13 mouse cellular contexts compared by ENCODE assay signal in the genomic region with DNA sequence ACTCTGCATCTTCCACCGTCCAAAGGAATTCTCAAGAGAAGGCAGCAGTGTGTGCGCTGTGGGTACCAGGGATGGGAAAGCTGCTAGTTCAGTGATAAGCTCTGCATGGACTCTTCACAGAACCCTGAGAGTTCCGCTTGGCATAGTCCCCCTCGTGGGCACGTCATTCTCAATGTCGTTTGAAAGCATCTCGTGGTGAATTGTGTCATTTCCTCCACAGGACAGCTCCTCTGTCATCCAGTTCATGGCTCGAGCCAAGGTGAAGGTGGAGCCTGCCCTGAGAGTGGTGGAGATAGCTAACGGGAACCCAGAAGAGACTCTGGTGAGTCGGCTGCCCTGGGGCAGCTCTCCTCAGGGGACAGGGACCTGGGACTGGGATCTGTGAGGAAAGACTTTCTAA. TPM values are rescaled to one million over a fixed set of nuclear protein-coding genes. Genes with fewer than 3 reads are reported as not detected.
A peak's percentile ranks its signal among the peaks of the same experiment; 100 is the strongest.
DNase-seq lines count a peak whose midpoint lies in the region; ATAC-seq and TF ChIP-seq lines count a peak whose summit lies in the region.
"Had no signal": no experiment of that assay in that cellular context is flagged by ENCODE, and none has a peak within 500 bp of the region (broad histone marks: within the 10 kb centered on the region; RNA-seq: fewer than 3 reads in every experiment).

No protein-coding gene starts in this region.

- no peak overlapping the region for H3K4me2 ChIP-seq in embryonic facial prominence, embryonic 12.5 days (replicated peaks)
- H3K4me2 ChIP-seq in kidney, embryonic 15.5 days = no peak overlapping the region
- H3K4me2 ChIP-seq in heart, postnatal 0 days (ENCODE audit: low read depth, low read length) = no peak overlapping the region
- no peak overlapping the region for H3K4me2 ChIP-seq in hindbrain, embryonic 11.5 days (replicated peaks; ENCODE audit: low read depth, low read length)
- H3K4me2 ChIP-seq: hindbrain, embryonic 15.5 days; liver, embryonic 12.5 days; neural tube, embryonic 13.5 days had no signal

- no peak for DNase-seq in embryonic facial prominence, embryonic 10.5 days (ENCODE audit: low spot score)
- DNase-seq in kidney, postnatal 25 days = no peak
- DNase-seq in adrenal gland, postnatal 10 days = peak; percentile 55
- DNase-seq in heart, postnatal 0 days (ENCODE audit: low spot score) = no peak
- no peak for DNase-seq in hindbrain, embryonic 11.5 days (ENCODE audit: low spot score)
- no peak for DNase-seq in layer of hippocampus, adult 9-10 months (ENCODE audit: low spot score)
- DNase-seq: kidney, adult 2 months had no signal

- no peak for TF ChIP-seq CTCF in heart, postnatal 0 days (IDR thresholded peaks at IDR 0.05; ENCODE audit: low read depth)

- no peak overlapping the region for H3K4me3 ChIP-seq in embryonic facial prominence, embryonic 12.5 days
- H3K4me3 ChIP-seq in embryonic facial prominence, embryonic 10.5 days = no peak overlapping the region
- H3K4me3 ChIP-seq in kidney, embryonic 15.5 days (replicated peaks) = no peak overlapping the region
- no peak overlapping the region for H3K4me3 ChIP-seq in heart, postnatal 0 days (ENCODE audit: low read depth, low read length)
- no peak overlapping the region for H3K4me3 ChIP-seq in hindbrain, embryonic 11.5 days (ENCODE audit: low read depth, low read length)
- H3K4me3 ChIP-seq: erythroblast, embryonic 14.5 days; hindbrain, embryonic 15.5 days; liver, embryonic 12.5 days; neural tube, embryonic 13.5 days had no signal

- no peak for ATAC-seq in embryonic facial prominence, embryonic 12.5 days (ENCODE audit: insufficient number of reproducible peaks, insufficient read depth, low FRiP score, low TSS enrichment)
- no peak for ATAC-seq in kidney, embryonic 15.5 days (replicated peaks; ENCODE audit: low FRiP score)
- 0 out of 2 replicates have a peak, but pooled peaks have one; percentile 19 for ATAC-seq in heart, postnatal 0 days (ENCODE audit: insufficient read depth, low read depth)
- no peak for ATAC-seq in hindbrain, embryonic 11.5 days (ENCODE audit: low FRiP score)
- ATAC-seq: liver, embryonic 12.5 days had no signal

- 79% methylated on average over 10 of the region's 10 CpGs for WGBS in embryonic facial prominence, embryonic 12.5 days
- 88% methylated on average over 10 of the region's 10 CpGs for WGBS in embryonic facial prominence, embryonic 10.5 days
- 82% methylated on average over 10 of the region's 10 CpGs for WGBS in kidney, embryonic 15.5 days
- WGBS in heart, postnatal 0 days = 37% methylated on average over 10 of the region's 10 CpGs
- WGBS in hindbrain, embryonic 11.5 days = 86% methylated on average over 10 of the region's 10 CpGs

- peaks cover 22% of the 10 kb centered on the region for H3K4me1 ChIP-seq in embryonic facial prominence, embryonic 12.5 days
- H3K4me1 ChIP-seq in embryonic facial prominence, embryonic 10.5 days = peaks cover 36% of the 10 kb centered on the region
- H3K4me1 ChIP-seq in kidney, embryonic 15.5 days = peaks cover 30% of the 10 kb centered on the region
- peaks cover 19% of the 10 kb centered on the region for H3K4me1 ChIP-seq in heart, postnatal 0 days (ENCODE audit: control insufficient read depth, insufficient read depth)
- no peaks in the 10 kb centered on the region for H3K4me1 ChIP-seq in hindbrain, embryonic 11.5 days (replicated peaks; ENCODE audit: control insufficient read depth, insufficient read depth, low read length)
- H3K4me1 ChIP-seq: hindbrain, embryonic 15.5 days; liver, embryonic 12.5 days had no signal

- TF ChIP-seq EP300 in heart, postnatal 0 days (IDR thresholded peaks at IDR 0.05; ENCODE audit: low read depth) = no peak

- H3K36me3 ChIP-seq in embryonic facial prominence, embryonic 12.5 days = peaks cover 13% of the 10 kb centered on the region; the same call in 1 of the 2 replicates
- peaks cover 59% of the 10 kb centered on the region for H3K36me3 ChIP-seq in embryonic facial prominence, embryonic 10.5 days (replicated peaks)
- H3K36me3 ChIP-seq in kidney, embryonic 15.5 days = peaks cover 60% of the 10 kb centered on the region
- H3K36me3 ChIP-seq in heart, postnatal 0 days (replicated peaks; ENCODE audit: control insufficient read depth, insufficient read depth, low read length) = peaks cover 6% of the 10 kb centered on the region; the same call in 1 of the 2 replicates
- H3K36me3 ChIP-seq in hindbrain, embryonic 11.5 days (ENCODE audit: control insufficient read depth, insufficient read depth, low read length) = no peaks in the 10 kb centered on the region
- H3K36me3 ChIP-seq: hindbrain, embryonic 15.5 days; liver, embryonic 12.5 days; neural tube, embryonic 13.5 days had no signal

- no peak overlapping the region for H3K9ac ChIP-seq in embryonic facial prominence, embryonic 12.5 days
- H3K9ac ChIP-seq in kidney, embryonic 15.5 days = no peak overlapping the region
- H3K9ac ChIP-seq in heart, postnatal 0 days (replicated peaks; ENCODE audit: low read depth, low read length) = no peak overlapping the region
- H3K9ac ChIP-seq in hindbrain, embryonic 11.5 days (ENCODE audit: low read depth, low read length) = no peak overlapping the region
- H3K9ac ChIP-seq: hindbrain, embryonic 15.5 days; liver, embryonic 12.5 days; neural tube, embryonic 13.5 days had no signal

- H3K27ac ChIP-seq in embryonic facial prominence, embryonic 12.5 days = 0 out of 2 replicates have a peak overlapping the region, but pooled peaks have one; percentile 14
- H3K27ac ChIP-seq in embryonic facial prominence, embryonic 10.5 days (replicated peaks) = no peak overlapping the region
- peak overlapping the region; percentile 68 for H3K27ac ChIP-seq in kidney, embryonic 15.5 days
- peak overlapping the region; percentile 44 for H3K27ac ChIP-seq in heart, postnatal 0 days (ENCODE audit: low read depth)
- no peak overlapping the region for H3K27ac ChIP-seq in hindbrain, embryonic 11.5 days (ENCODE audit: low read depth, low read length)
- H3K27ac ChIP-seq: hindbrain, embryonic 15.5 days; liver, embryonic 12.5 days; neural tube, embryonic 13.5 days had no signal

- H3K27me3 ChIP-seq in embryonic facial prominence, embryonic 12.5 days = no peaks in the 10 kb centered on the region
- no peaks in the 10 kb centered on the region for H3K27me3 ChIP-seq in embryonic facial prominence, embryonic 10.5 days (replicated peaks; ENCODE audit: low read depth, poor library complexity, severe bottlenecking)
- no peaks in the 10 kb centered on the region for H3K27me3 ChIP-seq in kidney, embryonic 15.5 days
- H3K27me3 ChIP-seq in heart, postnatal 0 days (ENCODE audit: control insufficient read depth, insufficient read depth, low read length) = no peaks in the 10 kb centered on the region
- H3K27me3 ChIP-seq in hindbrain, embryonic 11.5 days (ENCODE audit: control insufficient read depth, insufficient read depth, low read length) = no peaks in the 10 kb centered on the region
- H3K27me3 ChIP-seq: hindbrain, embryonic 15.5 days; liver, embryonic 12.5 days; neural tube, embryonic 13.5 days had no signal

- no peaks in the 10 kb centered on the region for H3K9me3 ChIP-seq in embryonic facial prominence, embryonic 12.5 days
- H3K9me3 ChIP-seq in embryonic facial prominence, embryonic 10.5 days = no peaks in the 10 kb centered on the region; the same call in 1 of the 2 replicates
- no peaks in the 10 kb centered on the region for H3K9me3 ChIP-seq in kidney, embryonic 15.5 days (replicated peaks)
- no peaks in the 10 kb centered on the region for H3K9me3 ChIP-seq in heart, postnatal 0 days (replicated peaks; ENCODE audit: control insufficient read depth, low read length)
- H3K9me3 ChIP-seq in hindbrain, embryonic 11.5 days (ENCODE audit: control insufficient read depth, low read length) = no peaks in the 10 kb centered on the region
- H3K9me3 ChIP-seq: hindbrain, embryonic 15.5 days; liver, embryonic 12.5 days; neural tube, embryonic 13.5 days had no signal

RNA-seq across cellular contexts. Expression of gene Ctdspl, which starts 49.4 kb away (rescaled TPM):
- polyA plus RNA-seq in embryonic facial prominence, embryonic 12.5 days (2016; fragmentation: Nextera tagmentation; extraction: Ambion mirVana) = 16.0 and 16.8 TPM in 2 replicates
- 10.1 and 11.0 TPM in 2 replicates for polyA plus RNA-seq in embryonic facial prominence, embryonic 10.5 days (2016; fragmentation: Nextera tagmentation; extraction: Ambion mirVana)
- 24.9 and 26.2 TPM in 2 replicates for polyA plus RNA-seq in kidney, embryonic 15.5 days (2015; fragmentation: Nextera tagmentation; extraction: Ambion mirVana)
- 10 to 100 TPM; 28.8 to 30.7 TPM for total RNA-seq in adrenal gland, postnatal 10 days (2021)
- 12.6 and 33.7 TPM in 2 replicates for total RNA-seq in heart, postnatal 0 days (2014; rRNA removed; ENCODE audit: low replicate concordance)
- polyA plus RNA-seq in heart, postnatal 0 days (2015; fragmentation: Nextera tagmentation; extraction: Ambion mirVana) = 4.3 TPM in 2 replicates
- 8.1 TPM in 2 replicates for polyA plus RNA-seq in hindbrain, embryonic 11.5 days (2014; fragmentation: Nextera tagmentation; extraction: Ambion mirVana)

Comparison
In these comparisons a context has a peak if more than half of its experiments do, and no peak if none do; other contexts are left out.
1. H3K27ac ChIP-seq: peak in embryonic facial prominence, embryonic 12.5 days (single experiment), kidney, embryonic 15.5 days (single experiment) and heart, postnatal 0 days (single experiment); none in embryonic facial prominence, embryonic 10.5 days (single experiment) and hindbrain, embryonic 11.5 days (single experiment).